Mouse (Mus musculus): Measurements from ENCODE around the gene Atxn7. TPM values are rescaled to one million over a fixed set of nuclear protein-coding genes. Genes with fewer than 3 reads are reported as not detected.
A peak's percentile ranks its signal among the peaks of the same experiment; 100 is the strongest.

Gene Atxn7
- polyA plus RNA-seq, 1 experiment from 2014 or later: 3.5 TPM

DNA sequence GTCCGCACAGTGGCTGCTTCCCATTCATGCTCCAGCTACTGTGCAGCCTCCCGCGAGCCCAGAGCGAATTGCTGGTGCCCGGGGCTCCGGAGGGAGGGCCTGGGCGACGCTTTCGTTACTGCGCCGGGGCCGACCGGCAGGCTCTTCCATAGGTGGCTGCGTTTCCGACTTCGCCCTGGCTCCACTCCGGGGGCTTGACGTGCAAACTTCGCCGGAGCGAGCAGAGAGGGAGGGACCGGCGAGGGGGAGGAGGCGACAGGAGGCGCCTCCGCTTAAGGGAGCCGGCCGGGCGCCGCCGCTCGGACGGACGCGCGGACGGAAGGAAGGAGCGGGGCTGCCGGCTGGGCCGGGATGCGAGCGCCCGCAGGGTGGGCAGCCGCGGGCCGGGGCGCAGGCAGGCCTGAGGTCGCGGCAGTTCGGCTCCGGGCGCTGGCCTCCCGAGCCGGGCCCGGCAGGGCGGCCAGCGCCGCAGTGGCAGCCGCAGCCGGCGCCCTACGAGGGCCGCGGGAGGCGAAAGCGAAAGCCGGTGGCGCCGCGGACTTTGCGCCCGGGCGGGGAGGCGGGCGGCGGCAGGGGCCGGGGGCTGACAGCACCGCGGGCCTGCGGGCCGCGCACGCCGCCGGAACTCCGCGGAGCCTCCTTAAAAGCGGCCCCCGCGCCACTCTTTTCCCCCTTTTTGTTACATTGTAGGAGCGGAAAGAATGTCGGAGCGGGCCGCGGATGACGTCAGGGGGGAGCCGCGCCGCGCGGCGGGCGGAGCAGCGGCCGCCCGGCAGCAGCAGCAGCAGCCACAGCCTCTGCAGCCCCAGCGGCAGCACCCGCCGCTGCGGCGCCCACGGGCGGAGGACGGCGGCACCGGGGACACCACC, 51.4 kb downstream of the Atxn7 start:
- under 1% methylated on average over 93 of the region's 116 CpGs for WGBS
- H3K27ac ChIP-seq (ENCODE audit: low read length): peak overlapping the region; percentile 100
- no peaks in the 10 kb centered on the region for H3K9me3 ChIP-seq (ENCODE audit: control insufficient read depth, low read length)
- H3K4me1 ChIP-seq (ENCODE audit: control insufficient read depth, insufficient read depth, low read length): peaks cover 14% of the 10 kb centered on the region
- peak overlapping the region; percentile 79 for H3K4me3 ChIP-seq (ENCODE audit: low read length)
- H3K4me2 ChIP-seq (ENCODE audit: low read depth, low read length): peak overlapping the region; percentile 95
- peak; percentile 95 for ATAC-seq
- H3K9ac ChIP-seq (ENCODE audit: low read depth, low read length): peak overlapping the region; percentile 95
- no peaks in the 10 kb centered on the region for H3K36me3 ChIP-seq (ENCODE audit: control insufficient read depth, insufficient read depth, low read length)
- no peaks in the 10 kb centered on the region for H3K27me3 ChIP-seq (replicated peaks; ENCODE audit: control insufficient read depth, insufficient read depth, low read length)

DNA sequence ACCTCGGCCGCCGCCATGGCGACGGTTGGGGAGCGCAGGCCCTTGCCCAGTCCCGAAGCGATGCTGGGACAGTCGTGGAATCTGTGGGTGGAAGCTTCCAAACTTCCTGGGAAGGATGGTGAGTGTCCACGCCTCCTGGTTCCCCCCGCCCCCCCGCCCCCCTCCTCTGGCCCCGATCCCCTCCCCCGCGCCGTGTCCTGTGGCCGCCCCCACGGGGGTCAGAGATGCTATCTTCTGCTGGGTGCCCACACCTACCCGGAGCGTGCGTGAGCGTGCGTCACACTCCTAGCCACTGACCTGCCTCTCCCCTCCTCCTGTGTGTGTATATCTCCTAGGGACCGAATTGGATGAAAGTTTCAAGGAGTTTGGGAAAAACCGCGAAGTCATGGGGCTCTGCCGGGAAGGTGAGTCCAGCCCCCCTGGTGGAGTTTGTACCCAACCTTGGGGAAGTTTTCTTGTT, 52.0 kb downstream of the Atxn7 start:
- Histone ChIP-seq H3K4me3 (ENCODE audit: low read length) (peak overlapping the region; percentile 79), H3K27ac (ENCODE audit: low read length) (peak overlapping the region; percentile 100), H3K4me1 (ENCODE audit: control insufficient read depth, insufficient read depth, low read length) (peaks cover 14% of the 10 kb centered on the region), H3K36me3 (ENCODE audit: control insufficient read depth, insufficient read depth, low read length) (no peaks in the 10 kb centered on the region), H3K4me2 (ENCODE audit: low read depth, low read length) (peak overlapping the region; percentile 95), H3K9me3 (ENCODE audit: control insufficient read depth, low read length) (no peaks in the 10 kb centered on the region), H3K27me3 (replicated peaks; ENCODE audit: control insufficient read depth, insufficient read depth, low read length) (no peaks in the 10 kb centered on the region), H3K9ac (ENCODE audit: low read depth, low read length) (peak overlapping the region; percentile 95)
- peak; percentile 60 for ATAC-seq
- 0% methylated on average over 24 of the region's 27 CpGs for WGBS

DNA sequence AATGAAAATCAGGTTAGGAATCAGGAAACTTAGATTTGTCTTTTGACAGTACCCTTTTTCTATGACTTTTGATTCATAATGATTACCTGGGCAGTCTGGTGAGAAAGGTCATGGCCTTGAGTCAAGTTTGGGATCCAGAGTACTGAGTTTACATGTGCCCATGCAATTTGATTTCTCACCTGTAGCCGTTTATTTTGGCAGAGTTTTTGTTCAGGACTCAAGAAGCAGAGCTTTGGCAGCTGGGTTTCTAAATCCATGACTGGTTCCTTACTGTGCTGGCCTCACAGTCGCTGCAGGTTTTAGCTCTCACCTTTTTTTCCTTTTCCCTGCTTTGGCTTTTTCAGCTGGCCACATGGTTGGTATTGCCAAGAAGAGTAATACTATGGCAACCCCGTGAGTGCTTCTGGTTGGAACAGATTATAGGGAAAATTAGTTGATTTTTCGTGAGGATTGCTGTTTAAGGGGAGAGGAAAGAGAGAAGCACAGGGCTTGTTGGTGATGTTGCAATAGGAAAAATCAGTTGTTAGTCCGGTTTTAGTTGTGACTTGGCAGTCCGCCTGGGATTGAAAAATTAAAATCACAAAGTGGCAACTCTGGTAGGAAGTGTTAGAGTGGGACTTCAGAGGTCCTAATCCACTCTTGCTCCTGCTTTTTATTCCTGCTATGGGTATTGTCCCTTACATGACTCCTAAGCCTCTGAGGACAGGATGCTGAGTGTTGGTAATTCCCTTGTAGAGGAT, 53.6 kb downstream of the Atxn7 start:
- Histone ChIP-seq H3K4me2 (ENCODE audit: low read depth, low read length) (no peak overlapping the region), H3K27ac (ENCODE audit: low read length) (no peak overlapping the region), H3K36me3 (ENCODE audit: control insufficient read depth, insufficient read depth, low read length) (no peaks in the 10 kb centered on the region), H3K4me1 (ENCODE audit: control insufficient read depth, insufficient read depth, low read length) (peaks cover 14% of the 10 kb centered on the region), H3K27me3 (replicated peaks; ENCODE audit: control insufficient read depth, insufficient read depth, low read length) (no peaks in the 10 kb centered on the region), H3K4me3 (ENCODE audit: low read length) (no peak overlapping the region), H3K9ac (ENCODE audit: low read depth, low read length) (no peak overlapping the region), H3K9me3 (ENCODE audit: control insufficient read depth, low read length) (no peaks in the 10 kb centered on the region)
- WGBS: 79% methylated on average over 6 of the region's 6 CpGs
- ATAC-seq: no peak

DNA sequence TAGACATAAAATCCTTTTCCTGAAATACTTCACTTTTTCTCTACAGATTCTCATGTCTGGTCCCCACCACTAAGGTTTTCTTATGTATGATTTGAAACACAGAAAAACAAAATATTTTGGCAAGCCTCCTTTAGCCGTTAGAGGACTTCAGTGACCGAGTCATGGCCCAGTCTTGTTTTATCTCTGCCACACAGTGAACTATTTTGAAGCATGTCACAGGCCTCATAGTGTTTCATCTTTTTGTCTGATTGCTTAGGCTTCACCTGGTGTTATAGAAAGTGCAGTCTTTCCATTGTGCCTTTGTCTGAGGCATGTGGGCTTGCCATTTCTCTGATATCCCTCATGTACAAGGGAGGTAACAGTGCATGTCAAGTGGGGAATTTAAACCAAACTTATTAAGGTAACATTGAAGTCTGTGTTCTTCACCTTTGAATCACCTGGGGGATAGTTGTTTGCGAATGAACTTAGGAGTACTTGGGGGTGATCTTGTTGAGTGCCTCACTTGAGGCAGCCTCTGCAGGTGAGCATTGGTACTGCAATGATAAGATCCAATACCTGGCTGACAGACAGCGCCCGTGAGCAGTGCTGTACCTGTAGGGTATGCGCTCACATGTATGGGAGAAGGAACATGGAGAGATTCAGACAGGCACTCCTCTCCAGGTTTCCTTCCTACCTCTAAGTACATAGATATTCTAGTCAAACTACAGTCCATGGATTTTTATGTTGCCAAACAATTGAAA, 58.1 kb downstream of the Atxn7 start:
- Histone ChIP-seq H3K36me3 (ENCODE audit: control insufficient read depth, insufficient read depth, low read length) (no peaks in the 10 kb centered on the region), H3K27ac (ENCODE audit: low read length) (no peak overlapping the region), H3K9me3 (ENCODE audit: control insufficient read depth, low read length) (no peaks in the 10 kb centered on the region), H3K4me2 (ENCODE audit: low read depth, low read length) (no peak overlapping the region), H3K4me3 (ENCODE audit: low read length) (no peak overlapping the region), H3K27me3 (replicated peaks; ENCODE audit: control insufficient read depth, insufficient read depth, low read length) (no peaks in the 10 kb centered on the region), H3K9ac (ENCODE audit: low read depth, low read length) (no peak overlapping the region), H3K4me1 (ENCODE audit: control insufficient read depth, insufficient read depth, low read length) (0 out of 2 replicates have a peak, but pooled peaks cover 3% of the 10 kb centered on the region)
- WGBS: 78% methylated on average over 6 of the region's 6 CpGs
- ATAC-seq: peak; percentile 46; the same call in 1 of the 2 replicates

DNA sequence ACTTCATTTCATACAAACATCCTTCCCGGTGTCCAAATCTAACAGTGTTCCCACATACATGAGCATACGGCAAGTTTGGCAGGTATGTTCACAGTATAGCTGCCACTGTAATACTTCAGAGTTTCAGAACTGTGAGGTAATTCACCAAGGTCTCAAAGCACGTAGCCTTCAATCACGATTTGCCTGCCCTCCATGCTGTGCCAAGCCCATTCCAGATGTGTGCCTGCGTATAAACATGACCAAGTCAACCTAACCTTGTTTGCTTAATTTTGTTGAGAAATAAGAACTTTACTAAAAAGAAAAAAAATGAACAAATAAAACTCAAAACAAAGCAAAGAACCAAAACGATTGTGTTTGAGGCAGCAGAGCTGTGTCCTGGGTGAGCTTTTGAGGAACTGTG, 60.0 kb downstream of the Atxn7 start:
- no peak for ATAC-seq
- 91% methylated on average over 6 of the region's 6 CpGs for WGBS

DNA sequence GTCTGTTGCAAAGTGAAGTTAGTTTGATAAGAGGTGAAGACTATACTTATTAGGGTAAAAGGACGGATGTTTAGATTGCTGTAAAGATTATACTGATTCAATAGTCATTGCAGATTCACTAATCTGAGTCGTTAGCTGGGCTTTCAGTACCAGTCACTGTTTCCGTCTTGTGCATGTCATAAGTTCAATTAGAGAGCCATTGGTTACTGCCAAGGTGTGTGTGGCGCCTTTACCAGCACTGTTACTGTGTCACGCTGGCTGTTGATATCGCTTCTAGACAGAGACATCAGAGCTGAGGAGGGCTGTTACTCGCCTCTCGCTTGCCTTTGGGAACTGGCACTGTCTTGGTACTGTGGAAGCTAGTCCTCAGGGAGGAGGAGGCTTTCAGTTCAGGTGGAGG, 64.6 kb downstream of the Atxn7 start:
- 92% methylated on average over 8 of the region's 8 CpGs for WGBS
- Histone ChIP-seq H3K36me3 (ENCODE audit: control insufficient read depth, insufficient read depth, low read length) (no peaks in the 10 kb centered on the region), H3K4me3 (ENCODE audit: low read length) (no peak overlapping the region), H3K9me3 (ENCODE audit: control insufficient read depth, low read length) (no peaks in the 10 kb centered on the region), H3K27me3 (replicated peaks; ENCODE audit: control insufficient read depth, insufficient read depth, low read length) (no peaks in the 10 kb centered on the region), H3K4me2 (ENCODE audit: low read depth, low read length) (no peak overlapping the region), H3K4me1 (ENCODE audit: control insufficient read depth, insufficient read depth, low read length) (no peaks in the 10 kb centered on the region), H3K27ac (ENCODE audit: low read length) (no peak overlapping the region), H3K9ac (ENCODE audit: low read depth, low read length) (no peak overlapping the region)
- no peak for ATAC-seq

More for the DNA sequence above, 60.0 kb downstream of the Atxn7 start:
- H3K9me3 ChIP-seq (ENCODE audit: control insufficient read depth, low read length): no peaks in the 10 kb centered on the region
- no peaks in the 10 kb centered on the region for H3K27me3 ChIP-seq (replicated peaks; ENCODE audit: control insufficient read depth, insufficient read depth, low read length)
- no peak overlapping the region for H3K27ac ChIP-seq (ENCODE audit: low read length)
- no peak overlapping the region for H3K4me2 ChIP-seq (ENCODE audit: low read depth, low read length)
- no peaks in the 10 kb centered on the region for H3K36me3 ChIP-seq (ENCODE audit: control insufficient read depth, insufficient read depth, low read length)
- H3K9ac ChIP-seq (ENCODE audit: low read depth, low read length): no peak overlapping the region
- no peaks in the 10 kb centered on the region for H3K4me1 ChIP-seq (ENCODE audit: control insufficient read depth, insufficient read depth, low read length)
- no peak overlapping the region for H3K4me3 ChIP-seq (ENCODE audit: low read length)

DNA sequence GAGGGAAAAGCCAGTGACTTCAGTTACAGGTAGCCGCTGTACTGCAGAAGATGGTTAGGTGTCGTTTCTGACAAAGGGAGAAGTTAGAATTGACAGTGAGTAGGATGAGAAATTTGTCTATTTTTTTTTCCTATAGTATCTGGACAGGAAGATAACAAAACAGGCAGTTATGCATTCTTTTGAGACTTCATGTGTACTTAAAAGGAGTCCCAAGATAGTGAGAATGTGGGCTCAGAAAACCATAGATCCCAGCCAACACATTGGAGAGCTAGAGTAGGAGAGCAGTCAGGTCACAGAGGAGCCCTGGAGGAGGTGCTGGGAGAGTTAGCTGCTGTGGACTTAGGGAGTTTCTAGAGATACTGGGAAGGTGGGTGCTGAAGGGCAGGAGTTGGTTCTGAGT, 69.4 kb downstream of the Atxn7 start:
- Histone ChIP-seq H3K4me2 (ENCODE audit: low read depth, low read length) (no peak overlapping the region), H3K4me3 (ENCODE audit: low read length) (no peak overlapping the region), H3K4me1 (ENCODE audit: control insufficient read depth, insufficient read depth, low read length) (0 out of 2 replicates have a peak, but pooled peaks cover 3% of the 10 kb centered on the region), H3K9me3 (ENCODE audit: control insufficient read depth, low read length) (no peaks in the 10 kb centered on the region), H3K27me3 (replicated peaks; ENCODE audit: control insufficient read depth, insufficient read depth, low read length) (no peaks in the 10 kb centered on the region), H3K36me3 (ENCODE audit: control insufficient read depth, insufficient read depth, low read length) (no peaks in the 10 kb centered on the region), H3K9ac (ENCODE audit: low read depth, low read length) (no peak overlapping the region), H3K27ac (ENCODE audit: low read length) (no peak overlapping the region)
- 92% methylated on average over 2 of the region's 2 CpGs for WGBS
- ATAC-seq: no peak

DNA sequence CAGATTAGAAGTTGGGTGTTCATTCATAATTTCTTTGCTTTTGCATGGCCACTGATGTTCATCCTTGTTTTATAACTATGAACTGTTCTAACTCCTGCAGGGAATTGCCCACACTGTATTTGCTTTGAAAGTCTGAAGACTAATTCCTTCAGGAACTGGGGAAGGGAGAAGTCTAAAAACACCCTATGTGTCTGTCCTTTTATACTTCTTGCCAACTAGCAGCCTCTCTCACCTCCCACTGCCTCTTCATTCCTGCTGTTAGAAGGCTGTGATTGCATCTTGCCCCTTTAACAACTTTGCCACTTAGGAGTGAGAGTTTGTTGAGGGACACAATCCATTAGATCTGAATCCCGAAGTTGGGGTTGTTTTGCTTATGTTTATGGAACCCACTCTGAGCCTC, 71.6 kb downstream of the Atxn7 start:
- Histone ChIP-seq H3K4me3 (ENCODE audit: low read length) (no peak overlapping the region), H3K9ac (ENCODE audit: low read depth, low read length) (no peak overlapping the region), H3K9me3 (ENCODE audit: control insufficient read depth, low read length) (no peaks in the 10 kb centered on the region), H3K36me3 (ENCODE audit: control insufficient read depth, insufficient read depth, low read length) (no peaks in the 10 kb centered on the region), H3K27me3 (replicated peaks; ENCODE audit: control insufficient read depth, insufficient read depth, low read length) (no peaks in the 10 kb centered on the region), H3K4me2 (ENCODE audit: low read depth, low read length) (no peak overlapping the region), H3K27ac (ENCODE audit: low read length) (no peak overlapping the region), H3K4me1 (ENCODE audit: control insufficient read depth, insufficient read depth, low read length) (0 out of 2 replicates have a peak, but pooled peaks cover 3% of the 10 kb centered on the region)
- 69% methylated on average over 1 of the region's 1 CpGs for WGBS
- ATAC-seq: no peak

DNA sequence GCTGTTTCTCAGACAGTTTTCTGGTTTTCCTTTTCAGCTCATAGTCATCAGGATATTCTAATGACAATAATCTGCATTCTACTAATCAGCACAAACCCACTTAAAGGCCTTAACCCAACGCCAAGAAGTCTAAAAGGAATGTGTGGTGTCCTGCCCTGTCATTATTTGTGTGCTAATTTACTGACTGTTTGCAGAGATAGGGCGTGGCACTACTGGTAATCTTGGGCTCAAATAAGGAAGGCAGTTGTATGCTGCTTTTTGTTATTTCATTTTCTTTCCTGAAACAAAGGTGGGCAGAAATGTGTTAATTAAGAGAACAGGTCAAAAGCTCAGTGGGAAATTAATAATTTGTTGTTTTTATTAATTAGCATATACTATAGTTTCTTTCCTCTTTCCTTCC, 75.1 kb downstream of the Atxn7 start:
- no peak overlapping the region for H3K4me2 ChIP-seq (ENCODE audit: low read depth, low read length)
- no peaks in the 10 kb centered on the region for H3K36me3 ChIP-seq (ENCODE audit: control insufficient read depth, insufficient read depth, low read length)
- H3K9ac ChIP-seq (ENCODE audit: low read depth, low read length): no peak overlapping the region
- 0 out of 2 replicates have a peak, but pooled peaks have one; percentile 33 for ATAC-seq
- no peaks in the 10 kb centered on the region for H3K9me3 ChIP-seq (ENCODE audit: control insufficient read depth, low read length)
- WGBS: 43% methylated on average over 2 of the region's 2 CpGs
- no peak overlapping the region for H3K27ac ChIP-seq (ENCODE audit: low read length)
- H3K4me1 ChIP-seq (ENCODE audit: control insufficient read depth, insufficient read depth, low read length): 0 out of 2 replicates have a peak, but pooled peaks cover 3% of the 10 kb centered on the region
- no peak overlapping the region for H3K4me3 ChIP-seq (ENCODE audit: low read length)
- H3K27me3 ChIP-seq (replicated peaks; ENCODE audit: control insufficient read depth, insufficient read depth, low read length): no peaks in the 10 kb centered on the region

Measured in intestine, embryonic 16.5 days (tissue).